Mouse (Mus musculus) WW6 (cell line): ENCODE measurements around the gene Pabpc4l.
A peak's percentile ranks its signal among the peaks of the same experiment; 100 is the strongest.

Experiments used
- DNase-seq: peaks from one replicate; pipeline ENCODE4 v3.0.0-alpha.2; 2013; ENCODE audit warnings: low read depth, low spot score

Gene Pabpc4l

DNA sequence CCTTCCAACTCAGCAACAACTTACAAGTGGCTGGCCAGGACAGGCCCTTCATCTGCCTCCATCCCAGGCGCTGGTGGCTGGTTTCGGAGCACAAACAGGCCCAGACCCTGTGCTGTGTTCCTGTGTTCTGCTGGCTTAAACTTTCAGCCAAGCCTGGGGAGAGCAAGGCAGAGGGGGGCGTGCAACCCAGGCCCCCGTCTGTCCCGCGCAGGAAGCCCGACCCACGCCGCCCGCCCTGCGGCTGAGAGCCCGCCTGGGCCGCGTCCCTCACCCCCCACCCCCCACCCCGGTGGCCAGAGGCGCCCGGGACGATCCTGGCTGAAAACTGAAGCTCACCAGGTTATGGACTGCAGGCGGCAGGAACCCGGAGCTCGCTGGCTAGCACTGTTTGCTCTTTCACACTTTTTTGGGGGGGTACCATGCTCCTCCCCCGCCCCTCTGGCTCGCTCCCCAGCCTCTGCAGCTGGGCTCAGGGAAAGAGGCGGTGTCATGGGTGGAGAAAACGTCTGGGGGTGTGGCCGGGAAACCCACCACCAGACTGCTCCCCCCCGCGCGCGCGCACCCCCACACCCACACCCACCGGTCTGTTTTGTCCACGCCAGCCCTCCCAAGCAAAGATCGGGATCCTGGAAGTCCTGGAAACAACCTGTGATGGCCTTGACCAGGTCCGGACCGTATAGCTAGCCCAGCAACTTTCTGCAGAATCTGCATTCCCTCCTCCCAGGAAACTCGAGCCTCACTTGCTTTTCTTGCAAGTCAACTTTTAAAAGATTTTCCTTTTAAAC, at the start of gene Pabpc4l:
Gene Pabpc4l (minus strand): TSS at position 739 of the 785 bp plus-strand sequence.
- no peak for DNase-seq

DNA sequence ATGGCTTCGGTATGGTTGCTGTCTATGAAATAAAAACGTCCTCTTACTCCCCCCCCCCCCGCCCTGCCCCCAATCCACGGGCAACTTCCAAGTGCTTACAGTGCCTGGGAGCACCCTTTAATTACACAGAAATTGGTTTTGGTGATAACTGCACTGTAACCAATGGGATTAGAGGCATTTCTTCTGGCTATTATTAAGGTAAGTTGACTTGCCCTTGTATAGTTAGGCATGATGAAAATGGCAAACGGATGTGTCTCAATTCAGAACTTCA, 42.9 kb upstream of the Pabpc4l start:
- no peak for DNase-seq

DNA sequence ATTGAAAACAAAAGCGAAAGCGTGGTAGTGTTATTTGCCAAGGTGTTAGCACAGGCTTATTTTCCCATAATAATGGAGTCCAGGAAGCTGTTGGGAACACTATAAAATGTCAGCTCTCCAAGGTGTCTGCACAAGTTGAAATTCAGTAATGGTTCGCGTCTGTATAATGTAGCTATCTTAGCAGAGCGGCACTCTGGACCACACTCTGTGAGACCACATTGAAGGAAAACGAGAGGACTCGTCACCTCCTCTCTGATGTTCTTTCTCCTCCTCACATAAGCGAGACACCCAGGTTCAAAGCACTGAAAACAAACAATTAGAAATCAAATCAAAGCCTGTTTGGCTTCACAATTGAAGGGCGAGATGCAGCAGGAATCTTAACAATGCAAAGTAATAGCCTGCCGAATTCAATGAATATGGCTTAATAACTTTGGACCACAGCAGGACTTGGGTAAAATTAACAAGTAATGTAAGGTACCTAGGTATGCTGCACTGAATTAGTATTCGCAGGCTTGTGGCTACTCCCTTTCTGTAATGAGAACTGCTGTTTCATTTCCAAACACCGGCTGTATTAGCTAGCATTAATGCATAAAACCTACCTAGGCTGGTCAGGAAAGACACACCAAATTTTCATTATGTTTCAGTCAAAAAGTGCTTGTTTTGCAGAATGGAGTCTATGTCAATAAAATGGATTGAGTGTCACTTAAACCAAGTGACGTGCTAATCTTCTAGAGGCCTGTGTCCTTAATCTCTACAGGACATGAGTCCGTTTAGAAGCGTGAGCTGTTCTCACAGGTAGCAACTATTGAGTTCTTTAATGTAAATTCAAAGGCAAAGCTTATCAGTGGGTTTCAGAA, 42.3 kb upstream of the Pabpc4l start:
- DNase-seq, result no peak

DNA sequence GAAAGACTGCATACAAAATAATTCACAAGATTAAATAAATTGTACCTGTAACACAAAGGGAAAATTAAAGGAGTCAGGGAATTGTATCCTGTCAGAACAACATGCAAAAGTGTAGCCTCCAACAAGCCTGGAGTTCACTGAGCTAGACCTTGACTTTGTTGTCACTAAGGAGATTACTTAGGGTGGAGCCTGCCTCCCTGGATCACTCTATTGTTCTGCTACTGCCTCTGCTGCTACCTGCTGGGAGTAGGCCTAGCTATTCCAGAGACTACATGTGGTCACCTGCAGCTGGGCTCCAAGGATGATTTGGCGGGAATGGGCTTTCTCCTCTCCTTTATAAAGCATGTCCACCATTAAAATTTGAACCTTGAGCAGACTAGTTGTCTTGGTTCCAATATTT, 38.1 kb upstream of the Pabpc4l start:
- peak; percentile 7 for DNase-seq

DNA sequence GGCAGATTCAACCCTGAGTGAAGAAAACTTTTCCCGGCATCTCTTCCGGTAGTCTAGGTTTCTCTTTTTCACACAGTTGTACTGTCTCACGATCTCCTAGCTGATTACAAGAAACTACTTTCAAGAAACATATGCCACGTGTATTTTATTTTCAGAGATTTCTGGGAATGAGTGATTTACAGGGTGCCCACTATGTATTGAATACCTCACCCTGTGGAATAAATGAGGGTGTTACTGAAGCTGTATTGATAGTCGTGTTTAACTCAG, 180 bp upstream of the Pabpc4l start:
- no peak for DNase-seq

DNA sequence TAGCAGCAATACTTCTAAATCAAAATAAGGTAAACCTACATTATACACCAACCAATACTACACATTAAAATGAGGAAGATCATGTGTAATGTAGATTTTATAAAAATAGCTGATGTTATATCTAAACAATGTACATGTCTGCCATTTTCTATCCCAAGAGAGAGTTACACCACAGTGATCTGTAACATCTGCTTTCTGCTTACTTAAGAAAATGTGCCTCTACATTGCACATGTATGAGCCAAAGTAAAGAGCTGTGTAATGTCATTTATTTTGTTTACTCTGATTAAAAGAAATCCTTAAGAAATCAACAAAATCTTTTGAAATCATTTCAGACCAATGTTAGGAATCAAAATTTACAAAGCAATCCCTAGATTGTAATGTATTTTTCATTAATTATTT, 16.6 kb downstream of the Pabpc4l start:
- no peak for DNase-seq
